Mouse (Mus musculus): ENCODE data around the gene Dclk1. TPM values are rescaled to one million over a fixed set of nuclear protein-coding genes. Genes with fewer than 3 reads are reported as not detected.

Gene Dclk1
- polyA plus RNA-seq, 1 experiment from 2014 or later: 30.0 TPM

DNA sequence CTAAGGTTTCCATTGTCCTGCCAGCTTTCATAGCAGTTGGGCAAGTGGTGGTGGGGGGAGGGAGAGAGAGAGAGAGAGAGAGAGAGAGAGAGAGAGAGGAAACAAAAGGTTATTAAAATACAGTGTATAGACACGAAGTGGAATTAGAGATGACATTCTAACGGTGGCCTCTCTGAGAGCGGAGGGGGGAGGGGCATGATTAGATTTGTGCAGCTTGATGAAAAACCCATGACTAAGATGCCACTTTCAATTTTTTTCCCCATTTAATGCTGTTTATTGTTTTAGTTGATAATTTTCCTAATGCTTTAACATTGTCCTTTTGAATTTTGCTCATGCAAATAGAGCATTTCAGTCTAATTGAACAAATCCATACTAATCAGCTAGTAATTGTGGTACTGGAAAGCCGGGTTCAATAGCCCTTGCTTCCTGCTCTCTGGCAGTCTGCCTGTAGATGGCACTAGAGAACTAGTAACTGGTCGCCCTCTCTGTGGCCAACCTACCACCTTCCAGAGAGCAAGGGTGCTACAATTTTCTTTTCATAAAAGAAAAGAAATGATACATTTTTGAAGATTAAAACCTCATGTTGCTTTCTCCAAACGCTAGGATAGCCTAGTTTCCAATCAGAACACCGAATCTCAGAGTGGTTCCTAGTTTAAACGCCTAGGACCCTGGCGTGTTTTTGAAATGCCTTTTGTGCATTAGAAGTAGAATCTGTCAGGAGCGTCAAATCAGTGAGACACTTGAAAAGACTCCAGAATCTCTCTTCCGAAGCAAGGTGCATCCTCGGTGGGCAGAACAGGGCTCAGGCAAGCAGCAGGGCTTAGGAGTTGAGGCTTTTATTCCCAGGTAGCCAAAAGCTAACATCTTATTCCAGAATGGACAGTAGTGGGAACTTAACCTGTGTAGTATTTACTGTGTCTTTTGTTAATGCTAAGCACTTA is 278.3 kb downstream of the Dclk1 start:
- Histone ChIP-seq H3K4me2 (replicated peaks; ENCODE audit: low read depth, low read length) (no peak overlapping the region), H3K9ac (replicated peaks; ENCODE audit: low read length) (0 out of 2 replicates have a peak overlapping the region, but pooled peaks have one; percentile 22), H3K4me3 (ENCODE audit: low read length) (no peak overlapping the region), H3K27ac (ENCODE audit: low read length) (no peak overlapping the region), H3K36me3 (ENCODE audit: insufficient read depth, low read length) (no peaks in the 10 kb centered on the region), H3K27me3 (ENCODE audit: insufficient read depth, low read length) (no peaks in the 10 kb centered on the region), H3K4me1 (ENCODE audit: insufficient read depth, low read length) (peaks cover 40% of the 10 kb centered on the region), H3K9me3 (ENCODE audit: low read length) (no peaks in the 10 kb centered on the region)
- WGBS: 31% methylated on average over 12 of the region's 12 CpGs
- 0 out of 2 replicates have a peak, but pooled peaks have one; percentile 53 for ATAC-seq (ENCODE audit: low FRiP score, low TSS enrichment)

DNA sequence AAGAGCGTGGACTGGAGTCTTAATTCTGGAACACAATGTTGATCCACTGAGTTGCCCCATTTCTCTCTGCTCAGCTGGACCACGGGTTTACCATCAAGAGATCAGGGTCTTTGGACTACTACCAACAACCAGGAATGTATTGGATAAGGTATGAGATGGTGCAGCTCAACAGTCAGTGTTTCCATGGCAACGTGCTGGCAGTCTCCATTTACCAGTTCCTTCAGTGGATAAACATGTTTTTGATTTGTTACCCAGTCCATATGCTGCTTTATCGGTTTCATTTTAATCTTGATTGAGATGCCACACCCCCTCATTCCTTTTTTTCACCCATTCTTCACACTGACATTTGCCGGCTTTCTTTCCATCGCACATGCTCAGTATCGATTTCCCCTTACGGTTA is 279.6 kb downstream of the Dclk1 start:
- 79% methylated on average over 8 of the region's 8 CpGs for WGBS
- H3K9me3 ChIP-seq (ENCODE audit: low read length): no peaks in the 10 kb centered on the region
- no peak overlapping the region for H3K4me2 ChIP-seq (replicated peaks; ENCODE audit: low read depth, low read length)
- no peaks in the 10 kb centered on the region for H3K27me3 ChIP-seq (ENCODE audit: insufficient read depth, low read length)
- no peak for ATAC-seq (ENCODE audit: low FRiP score, low TSS enrichment)
- H3K9ac ChIP-seq (replicated peaks; ENCODE audit: low read length): no peak overlapping the region
- no peaks in the 10 kb centered on the region for H3K36me3 ChIP-seq (ENCODE audit: insufficient read depth, low read length)
- no peak overlapping the region for H3K4me3 ChIP-seq (ENCODE audit: low read length)
- no peak overlapping the region for H3K27ac ChIP-seq (ENCODE audit: low read length)
- H3K4me1 ChIP-seq (ENCODE audit: insufficient read depth, low read length): peaks cover 31% of the 10 kb centered on the region

DNA sequence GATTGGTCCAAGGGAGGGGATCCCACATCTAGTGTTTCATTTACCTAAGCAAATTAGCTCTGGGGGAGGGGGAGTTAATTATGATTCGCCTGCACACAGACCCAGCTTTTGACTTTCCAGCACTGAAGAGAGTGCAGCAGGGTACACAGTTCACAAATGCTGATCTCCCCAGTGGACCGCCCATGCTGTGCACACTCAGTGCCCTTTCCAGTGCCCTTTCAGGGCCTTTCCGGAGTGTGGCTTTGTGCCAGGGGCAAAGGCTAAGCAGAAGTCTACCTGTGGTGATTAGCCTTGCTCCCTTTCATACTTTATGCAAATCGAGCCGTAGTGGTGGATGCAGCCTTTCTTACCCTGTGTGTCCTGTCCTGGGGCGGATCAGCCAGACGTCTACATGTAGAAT is 281.1 kb downstream of the Dclk1 start:
- H3K4me2 ChIP-seq (replicated peaks; ENCODE audit: low read depth, low read length): no peak overlapping the region
- H3K9me3 ChIP-seq (ENCODE audit: low read length): no peaks in the 10 kb centered on the region
- 33% methylated on average over 7 of the region's 7 CpGs for WGBS
- no peaks in the 10 kb centered on the region for H3K36me3 ChIP-seq (ENCODE audit: insufficient read depth, low read length)
- H3K4me1 ChIP-seq (ENCODE audit: insufficient read depth, low read length): peaks cover 22% of the 10 kb centered on the region
- H3K27ac ChIP-seq (ENCODE audit: low read length): 0 out of 2 replicates have a peak overlapping the region, but pooled peaks have one; percentile 8
- 0 out of 2 replicates have a peak overlapping the region, but pooled peaks have one; percentile 2 for H3K9ac ChIP-seq (replicated peaks; ENCODE audit: low read length)
- H3K27me3 ChIP-seq (ENCODE audit: insufficient read depth, low read length): no peaks in the 10 kb centered on the region
- peak; percentile 69 for ATAC-seq (ENCODE audit: low FRiP score, low TSS enrichment)
- no peak overlapping the region for H3K4me3 ChIP-seq (ENCODE audit: low read length)

DNA sequence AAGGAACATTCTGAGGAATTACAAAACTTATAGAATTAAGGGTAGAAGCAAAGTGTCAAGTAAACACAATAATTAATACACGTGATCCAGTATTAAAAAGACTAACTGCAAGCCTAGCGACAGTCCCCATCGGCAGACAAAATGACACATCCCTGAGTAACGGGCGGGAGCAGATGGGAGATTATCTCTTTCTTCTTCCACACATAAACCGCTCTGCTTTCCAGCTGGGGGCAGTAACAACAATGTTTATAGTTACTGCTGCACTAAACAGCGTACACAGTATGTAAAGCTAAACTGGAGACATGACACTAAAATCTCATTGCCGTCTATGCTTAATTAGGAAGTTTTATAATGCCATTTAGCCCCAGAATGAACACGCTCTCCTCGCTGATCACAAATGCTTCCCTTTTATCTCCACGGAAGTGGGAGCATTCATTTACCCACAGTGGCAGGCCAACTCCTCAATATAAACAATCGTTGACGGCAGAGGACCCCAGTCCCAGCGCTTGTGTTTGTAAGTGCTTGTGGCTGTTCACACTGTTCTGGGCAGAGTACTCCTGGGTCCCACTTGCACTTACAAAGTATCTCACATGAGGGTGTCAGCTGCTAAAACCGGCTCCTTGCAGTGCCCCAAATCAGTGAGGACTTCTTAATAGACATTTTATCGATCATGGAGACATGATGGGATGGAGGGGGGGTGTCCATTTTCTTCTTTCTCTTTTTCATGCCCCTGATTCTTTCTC is 281.7 kb downstream of the Dclk1 start:
- H3K27me3 ChIP-seq (ENCODE audit: insufficient read depth, low read length): no peaks in the 10 kb centered on the region

DNA sequence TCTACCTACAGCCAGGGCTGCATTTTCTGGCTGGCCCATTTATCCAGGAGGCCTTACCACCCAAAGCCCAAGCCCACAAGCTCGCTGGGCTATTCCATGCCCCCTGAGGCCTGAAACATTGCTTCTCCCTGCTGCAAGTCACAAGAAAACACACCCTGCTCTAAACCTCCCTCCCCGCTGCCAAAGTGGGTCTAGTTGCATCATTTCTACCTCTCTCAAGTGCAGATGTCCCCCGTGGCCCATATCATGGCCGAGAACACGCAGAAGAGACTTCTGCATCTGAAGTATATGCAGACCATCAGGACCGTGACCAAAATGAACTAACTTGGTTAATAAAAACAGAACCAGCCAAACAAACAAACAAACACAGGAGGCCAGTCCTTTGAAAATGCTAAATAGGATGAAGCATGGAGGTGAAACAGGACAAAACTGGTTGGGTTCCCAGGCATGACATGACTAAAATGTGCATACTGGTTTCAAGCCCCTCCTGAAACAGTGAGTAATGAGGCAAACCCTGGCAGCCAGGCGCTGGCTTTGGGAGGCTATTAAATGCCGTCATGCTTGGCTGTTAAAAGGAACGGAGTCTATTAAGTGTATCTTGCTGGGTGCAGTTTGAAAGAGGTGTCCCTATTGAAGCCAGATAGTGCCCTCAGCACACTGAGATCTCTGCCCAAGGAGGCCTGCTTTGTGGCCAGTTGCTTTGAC is 282.5 kb downstream of the Dclk1 start:
- Histone ChIP-seq H3K4me3 (ENCODE audit: low read length) (no peak overlapping the region), H3K36me3 (ENCODE audit: insufficient read depth, low read length) (no peaks in the 10 kb centered on the region), H3K9me3 (ENCODE audit: low read length) (no peaks in the 10 kb centered on the region), H3K4me2 (replicated peaks; ENCODE audit: low read depth, low read length) (no peak overlapping the region), H3K9ac (replicated peaks; ENCODE audit: low read length) (no peak overlapping the region), H3K4me1 (ENCODE audit: insufficient read depth, low read length) (peaks cover 22% of the 10 kb centered on the region), H3K27me3 (ENCODE audit: insufficient read depth, low read length) (no peaks in the 10 kb centered on the region), H3K27ac (ENCODE audit: low read length) (peak overlapping the region; percentile 82)
- 57% methylated on average over 9 of the region's 9 CpGs for WGBS
- ATAC-seq (ENCODE audit: low FRiP score, low TSS enrichment): peak; percentile 83

More for the DNA sequence above, 281.7 kb downstream of the Dclk1 start:
- no peak for ATAC-seq (ENCODE audit: low FRiP score, low TSS enrichment)
- Histone ChIP-seq H3K4me3 (ENCODE audit: low read length) (no peak overlapping the region), H3K9me3 (ENCODE audit: low read length) (no peaks in the 10 kb centered on the region), H3K4me1 (ENCODE audit: insufficient read depth, low read length) (peaks cover 22% of the 10 kb centered on the region), H3K4me2 (replicated peaks; ENCODE audit: low read depth, low read length) (0 out of 2 replicates have a peak overlapping the region, but pooled peaks have one; percentile 28), H3K36me3 (ENCODE audit: insufficient read depth, low read length) (no peaks in the 10 kb centered on the region), H3K27ac (ENCODE audit: low read length) (peak overlapping the region; percentile 82), H3K9ac (replicated peaks; ENCODE audit: low read length) (no peak overlapping the region)
- 21% methylated on average over 16 of the region's 16 CpGs for WGBS

DNA sequence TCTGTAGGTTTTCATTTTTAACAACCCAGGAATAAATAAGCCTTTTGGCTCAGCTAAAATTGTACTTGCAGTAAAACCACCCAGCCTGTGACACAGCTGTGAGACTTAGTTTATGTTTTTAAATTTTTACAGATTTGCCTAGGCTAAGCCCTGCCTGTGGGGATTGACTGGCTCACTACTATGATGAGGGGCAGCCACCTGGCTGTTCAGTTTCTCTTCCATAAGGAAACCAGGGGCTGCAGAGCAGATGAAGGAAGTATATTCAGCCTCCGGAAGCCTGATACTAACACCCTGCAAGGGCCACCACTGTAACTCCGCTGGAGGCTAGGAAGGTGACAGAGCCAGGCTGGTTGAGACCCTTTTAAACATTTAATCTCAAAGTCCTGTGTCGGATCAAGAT is 284.3 kb downstream of the Dclk1 start:
- no peak overlapping the region for H3K4me3 ChIP-seq (ENCODE audit: low read length)
- H3K27ac ChIP-seq (ENCODE audit: low read length): no peak overlapping the region
- no peak for ATAC-seq (ENCODE audit: low FRiP score, low TSS enrichment)
- WGBS: 92% methylated on average over 3 of the region's 3 CpGs
- peaks cover 27% of the 10 kb centered on the region for H3K4me1 ChIP-seq (ENCODE audit: insufficient read depth, low read length)
- H3K27me3 ChIP-seq (ENCODE audit: insufficient read depth, low read length): no peaks in the 10 kb centered on the region
- no peaks in the 10 kb centered on the region for H3K9me3 ChIP-seq (ENCODE audit: low read length)
- no peak overlapping the region for H3K4me2 ChIP-seq (replicated peaks; ENCODE audit: low read depth, low read length)
- H3K36me3 ChIP-seq (ENCODE audit: insufficient read depth, low read length): no peaks in the 10 kb centered on the region
- H3K9ac ChIP-seq (replicated peaks; ENCODE audit: low read length): no peak overlapping the region

DNA sequence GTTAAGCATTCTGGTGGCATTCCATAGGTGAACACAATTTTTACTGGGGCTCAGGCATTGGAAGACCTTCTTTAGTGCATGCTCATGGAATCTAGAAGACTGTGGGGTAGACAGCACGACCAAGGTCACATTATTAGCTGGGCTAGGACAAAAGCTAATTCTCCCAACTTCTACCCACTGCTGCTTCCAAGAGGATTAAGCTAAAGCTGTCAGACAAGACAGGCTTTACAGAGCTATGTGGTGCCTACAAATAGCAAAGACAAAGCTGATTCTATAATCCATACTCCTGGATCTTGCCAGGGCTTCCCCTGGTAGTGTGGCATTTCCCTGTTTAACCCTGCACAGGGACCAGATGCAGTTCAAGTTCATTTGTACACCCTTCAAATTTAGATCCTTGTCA is 285.4 kb downstream of the Dclk1 start:
- no peak for ATAC-seq (ENCODE audit: low FRiP score, low TSS enrichment)
- 63% methylated on average over 1 of the region's 1 CpGs for WGBS

DNA sequence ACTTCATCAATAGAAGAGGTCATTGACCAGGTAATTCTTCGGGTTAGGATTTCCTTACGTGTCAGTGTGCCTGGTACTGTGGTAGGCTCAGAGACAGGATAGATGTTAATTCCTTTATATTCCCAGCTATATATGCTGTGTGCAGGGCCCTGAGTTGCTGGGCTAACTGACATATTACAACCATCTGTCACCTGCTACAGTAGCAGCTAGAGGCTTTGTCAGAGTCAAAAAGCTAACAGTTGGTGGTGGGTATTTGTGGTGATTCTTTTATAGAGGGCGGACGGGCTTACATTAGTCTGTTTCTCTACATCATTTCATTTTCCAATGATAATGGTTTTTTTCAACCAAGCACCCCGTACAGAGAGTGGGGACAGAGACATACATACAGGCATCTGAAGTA is 285.8 kb downstream of the Dclk1 start:
- H3K9me3 ChIP-seq (ENCODE audit: low read length): no peaks in the 10 kb centered on the region
- H3K27ac ChIP-seq (ENCODE audit: low read length): no peak overlapping the region
- no peak overlapping the region for H3K4me2 ChIP-seq (replicated peaks; ENCODE audit: low read depth, low read length)
- H3K36me3 ChIP-seq (ENCODE audit: insufficient read depth, low read length): no peaks in the 10 kb centered on the region
- ATAC-seq (ENCODE audit: low FRiP score, low TSS enrichment): no peak
- H3K4me3 ChIP-seq (ENCODE audit: low read length): no peak overlapping the region
- 93% methylated on average over 5 of the region's 5 CpGs for WGBS
- H3K4me1 ChIP-seq (ENCODE audit: insufficient read depth, low read length): peaks cover 38% of the 10 kb centered on the region
- no peaks in the 10 kb centered on the region for H3K27me3 ChIP-seq (ENCODE audit: insufficient read depth, low read length)
- no peak overlapping the region for H3K9ac ChIP-seq (replicated peaks; ENCODE audit: low read length)

More for the DNA sequence above, 285.4 kb downstream of the Dclk1 start:
- Histone ChIP-seq H3K4me2 (replicated peaks; ENCODE audit: low read depth, low read length) (no peak overlapping the region), H3K4me3 (ENCODE audit: low read length) (no peak overlapping the region), H3K4me1 (ENCODE audit: insufficient read depth, low read length) (peaks cover 38% of the 10 kb centered on the region), H3K36me3 (ENCODE audit: insufficient read depth, low read length) (no peaks in the 10 kb centered on the region), H3K27ac (ENCODE audit: low read length) (no peak overlapping the region), H3K9me3 (ENCODE audit: low read length) (no peaks in the 10 kb centered on the region), H3K27me3 (ENCODE audit: insufficient read depth, low read length) (no peaks in the 10 kb centered on the region), H3K9ac (replicated peaks; ENCODE audit: low read length) (no peak overlapping the region)

DNA sequence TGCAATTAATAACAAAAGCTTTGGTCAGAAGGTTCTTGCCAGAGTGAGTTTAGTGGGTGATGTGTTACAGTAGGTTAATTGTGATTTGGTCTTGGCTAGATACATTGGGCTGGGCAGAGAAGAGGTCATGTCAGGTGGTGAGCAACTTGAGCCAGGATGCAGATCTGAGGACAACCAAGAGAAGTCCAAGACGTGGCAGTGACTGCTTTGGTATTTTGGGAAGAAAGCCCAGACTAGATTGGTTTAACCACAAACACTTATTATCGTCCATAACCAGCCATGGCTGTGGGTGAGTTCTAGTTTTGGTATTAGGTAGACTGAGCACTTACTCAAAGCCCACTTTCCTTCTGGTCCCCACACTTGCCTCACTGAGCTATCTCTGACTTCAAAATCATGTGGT is 287.2 kb downstream of the Dclk1 start:
- H3K9ac ChIP-seq (replicated peaks; ENCODE audit: low read length): no peak overlapping the region
- no peak for ATAC-seq (ENCODE audit: low FRiP score, low TSS enrichment)
- no peaks in the 10 kb centered on the region for H3K27me3 ChIP-seq (ENCODE audit: insufficient read depth, low read length)
- no peaks in the 10 kb centered on the region for H3K9me3 ChIP-seq (ENCODE audit: low read length)
- H3K4me1 ChIP-seq (ENCODE audit: insufficient read depth, low read length): peaks cover 24% of the 10 kb centered on the region
- H3K27ac ChIP-seq (ENCODE audit: low read length): no peak overlapping the region
- H3K4me3 ChIP-seq (ENCODE audit: low read length): no peak overlapping the region
- WGBS: 80% methylated on average over 2 of the region's 2 CpGs
- no peaks in the 10 kb centered on the region for H3K36me3 ChIP-seq (ENCODE audit: insufficient read depth, low read length)
- no peak overlapping the region for H3K4me2 ChIP-seq (replicated peaks; ENCODE audit: low read depth, low read length)
